Mouse (Mus musculus) MEL (cell line): Measurements from ENCODE around the gene Fuz. TPM values are rescaled to one million over a fixed set of nuclear protein-coding genes. Genes with fewer than 3 reads are reported as not detected.

ENCODE experiments used
- DNase-seq: peaks from one replicate; pipeline ENCODE4 v3.0.0; 2011; ENCODE audit warnings: low read depth, low spot score
- H3K27ac ChIP-seq: 2 replicates; pipeline ENCODE4 v1.5.1; 2012; ENCODE audit warnings: low read depth, mild to moderate bottlenecking, control low read depth, low read length, moderate library complexity; ENCODE audit not compliant: control insufficient read depth
- H3K27me3 ChIP-seq, 2 experiments: fragments of 150-350 bp in 1 of 2; sonication (generic) in 1 of 2; 2 replicates each; pipeline ENCODE4 v1.6.1; 2012; ENCODE audit warnings: low read length in 2 of 2, mild to moderate bottlenecking in 2 of 2, improper control_type of control experiment in 1 of 2, moderate library complexity in 1 of 2; ENCODE audit not compliant: insufficient read depth in 2 of 2, control insufficient read depth in 1 of 2
- H3K36me3 ChIP-seq, 2 experiments: 2 replicates each; pipeline ENCODE4 v1.6.1; 2012 to 2014; ENCODE audit warnings: low read length in 2 of 2, improper control_type of control experiment in 1 of 2, inconsistent platforms in 1 of 2, mild to moderate bottlenecking in 1 of 2; ENCODE audit not compliant: insufficient read depth in 2 of 2, control insufficient read depth in 1 of 2
- H3K4me1 ChIP-seq, 2 experiments: fragments of 150-350 bp in 1 of 2; sonication (generic) in 1 of 2; 2 replicates each; pipeline ENCODE4 v1.6.1; 2012; ENCODE audit warnings: low read length in 2 of 2, improper control_type of control experiment in 1 of 2, mild to moderate bottlenecking in 1 of 2; ENCODE audit not compliant: insufficient read depth in 2 of 2, control insufficient read depth in 1 of 2
- H3K4me3 ChIP-seq, 2 experiments: fragments of 150-350 bp in 1 of 2; sonication (generic) in 1 of 2; 2 replicates each; pipeline ENCODE4 v1.5.1; 2012; ENCODE audit warnings: low read depth in 2 of 2, low read length in 2 of 2, mild to moderate bottlenecking in 2 of 2, moderate library complexity in 2 of 2, control low read depth in 1 of 2, improper control_type of control experiment in 1 of 2; ENCODE audit not compliant: control insufficient read depth in 1 of 2, insufficient read depth in 1 of 2
- H3K79me2 ChIP-seq: 2 replicates; pipeline ENCODE4 v1.6.1; 2012; ENCODE audit warnings: mild to moderate bottlenecking, low read length, moderate library complexity; ENCODE audit not compliant: control insufficient read depth, poor library complexity, insufficient read depth
- H3K9ac ChIP-seq: 2 replicates; pipeline ENCODE4 v1.6.1; 2012; ENCODE audit warnings: low read depth, mild to moderate bottlenecking, control low read depth, low read length, moderate library complexity; ENCODE audit not compliant: control insufficient read depth, poor library complexity, severe bottlenecking
- H3K9me3 ChIP-seq: fragments of 150-350 bp; sonication (generic); replicated peaks from 2 replicates; pipeline ENCODE4 v1.6.1; 2012; ENCODE audit warnings: mild to moderate bottlenecking, low read length, improper control_type of control experiment, moderate library complexity; ENCODE audit not compliant: insufficient read depth
- BHLHE40 ChIP-seq: IDR thresholded peaks from 2 replicates; pipeline ENCODE4 v1.6.1; 2012; ENCODE audit warnings: low read depth, mild to moderate bottlenecking, inconsistent platforms, low read length, improper control_type of control experiment, borderline replicate concordance
- CHD1 ChIP-seq: IDR thresholded peaks from 2 replicates; pipeline ENCODE4 v1.6.1; 2012; ENCODE audit warnings: low read depth, mild to moderate bottlenecking, inconsistent platforms, low read length, improper control_type of control experiment
- CTCF ChIP-seq, 3 experiments: IDR thresholded peaks in 2 of 3; conservative IDR thresholded peaks in 1 of 3; 2 replicates each; pipeline ENCODE4 v1.5.1; 2011 to 2012; ENCODE audit warnings: low read length in 3 of 3, low read depth in 2 of 3, mild to moderate bottlenecking in 2 of 3, improper control_type of control experiment in 1 of 3, inconsistent platforms in 1 of 3, mixed read lengths in 1 of 3, moderate library complexity in 1 of 3; ENCODE audit not compliant: control insufficient read depth in 1 of 3, insufficient read depth in 1 of 3, poor library complexity in 1 of 3, severe bottlenecking in 1 of 3
- MAFK ChIP-seq: IDR thresholded peaks from 2 replicates; pipeline ENCODE4 v1.6.1; 2011; ENCODE audit warnings: low read depth, mild to moderate bottlenecking, low read length, improper control_type of control experiment, borderline replicate concordance
- MAZ ChIP-seq: IDR thresholded peaks from 2 replicates; pipeline ENCODE4 v1.6.1; 2012; ENCODE audit warnings: low read depth, mild to moderate bottlenecking, inconsistent platforms, low read length, improper control_type of control experiment
- MEF2A ChIP-seq: IDR thresholded peaks from 2 replicates; pipeline ENCODE4 v1.6.1; 2014; ENCODE audit warnings: low read depth, mild to moderate bottlenecking, inconsistent platforms, low read length, improper control_type of control experiment; ENCODE audit not compliant: poor library complexity, insufficient replicate concordance, severe bottlenecking; ENCODE audit errors: extremely low read depth
- MYB ChIP-seq: IDR thresholded peaks from 2 replicates; pipeline ENCODE4 v1.6.1; 2011; ENCODE audit warnings: mild to moderate bottlenecking, low read depth, low read length, improper control_type of control experiment
- MYC ChIP-seq: IDR thresholded peaks from 2 replicates; pipeline ENCODE4 v1.6.1; 2011; ENCODE audit warnings: low read depth, mild to moderate bottlenecking, low read length, improper control_type of control experiment, moderate library complexity
- POLR2AphosphoS5 ChIP-seq: IDR thresholded peaks from 2 replicates; pipeline ENCODE4 v1.6.1; 2012; ENCODE audit warnings: low read depth, borderline replicate concordance, mild to moderate bottlenecking, inconsistent platforms, low read length, moderate library complexity, mixed read lengths
- SMC3 ChIP-seq: IDR thresholded peaks from 2 replicates; pipeline ENCODE4 v1.6.1; 2011; ENCODE audit warnings: low read depth, low read length, improper control_type of control experiment
- TAL1 ChIP-seq: IDR thresholded peaks from 2 replicates; pipeline ENCODE4 v1.6.1; 2012; ENCODE audit warnings: mild to moderate bottlenecking, inconsistent platforms, low read length, moderate library complexity, mixed read lengths
- TBP ChIP-seq: IDR thresholded peaks from 2 replicates; pipeline ENCODE4 v1.8.0; 2011; ENCODE audit warnings: low read depth, low read length, improper control_type of control experiment
- TCF12 ChIP-seq: IDR thresholded peaks from 2 replicates; pipeline ENCODE4 v1.6.1; 2014; ENCODE audit warnings: low read depth, mild to moderate bottlenecking, inconsistent platforms, low read length, improper control_type of control experiment, moderate library complexity
- USF1 ChIP-seq: IDR thresholded peaks from 2 replicates; pipeline ENCODE4 v1.6.1; 2014; ENCODE audit warnings: low read depth, mild to moderate bottlenecking, inconsistent platforms, low read length, improper control_type of control experiment, moderate library complexity
- USF2 ChIP-seq, 2 experiments: IDR thresholded peaks; 2 replicates each; pipeline ENCODE4 v1.6.1; 2011 to 2012; ENCODE audit warnings: improper control_type of control experiment in 2 of 2, low read length in 2 of 2, borderline replicate concordance in 1 of 2, inconsistent platforms in 1 of 2, low read depth in 1 of 2, mild to moderate bottlenecking in 1 of 2; ENCODE audit not compliant: insufficient read depth in 1 of 2
- ZMIZ1 ChIP-seq: IDR thresholded peaks from 2 replicates; pipeline ENCODE4 v1.6.1; 2012; ENCODE audit warnings: low read depth, mild to moderate bottlenecking, inconsistent platforms, low read length, improper control_type of control experiment, moderate library complexity
- polyA plus RNA-seq, 2 experiments: library from polyadenylated mRNA; stranded (reverse) in 1 of 2; unstranded in 1 of 2; fragments of >175 nt in 1 of 2; fragments of >200 nt in 1 of 2; gene quantifications; 2 replicates each; pipeline versions ENCODE4 v1.2.1 to v1.2.4; 2012; ENCODE audit warnings: low replicate concordance in 2 of 2, low read depth in 1 of 2; ENCODE audit not compliant: insufficient read length in 2 of 2, insufficient read depth in 1 of 2, missing spikeins in 1 of 2
- total RNA-seq: library from RNA; depleted of rRNA; stranded (reverse); fragments of 300-350 nt; gene quantifications from 2 replicates; pipeline ENCODE4 v1.2.3, GENCODE M21; 2012

Gene Fuz
- total and polyA plus RNA-seq, 3 experiments: 9.4 to 18.1 TPM; not detected in 1

GRCm38 (mm10) chr7:44916881-44917280 lies 21.0 kb downstream of the Fuz start:
- H3K79me2 ChIP-seq: no peaks in the 10 kb centered on the region
- H3K4me3 ChIP-seq: no peak overlapping the region
- no peaks in the 10 kb centered on the region for H3K9me3 ChIP-seq
- H3K36me3 ChIP-seq: peaks cover 0 to 3% of the 10 kb centered on the region in 2 experiments; a peak in 2 of 4 replicates
- no peaks in the 10 kb centered on the region for H3K4me1 ChIP-seq
- TF ChIP-seq ZMIZ1 (no peak), CHD1 (no peak), POLR2AphosphoS5 (no peak), SMC3 (no peak), TCF12 (no peak), CTCF (IDR thresholded peaks at IDR 0.05 in 2 of 3, conservative IDR thresholded peaks at IDR 0.05 in 1 of 3; ENCODE audit: control insufficient read depth in 1 of 3, insufficient read depth in 1 of 3, low read depth in 2 of 3, low read length in 3 of 3, poor library complexity in 1 of 3, severe bottlenecking in 1 of 3) (no peak), MYC (no peak), TAL1 (no peak), USF2 (IDR thresholded peaks at IDR 0.05; ENCODE audit: borderline replicate concordance in 1 of 2, insufficient read depth in 1 of 2, low read depth in 1 of 2, low read length in 2 of 2) (no peak), MAZ (no peak), TBP (no peak), BHLHE40 (no peak), MAFK (no peak)
- no peak for DNase-seq
- H3K27me3 ChIP-seq: no peaks in the 10 kb centered on the region
- no peak overlapping the region for H3K9ac ChIP-seq
- no peak overlapping the region for H3K27ac ChIP-seq

GRCm38 (mm10) chr7:44918219-44918618 lies 22.3 kb downstream of the Fuz start:
- no peak overlapping the region for H3K4me3 ChIP-seq
- H3K9me3 ChIP-seq: no peaks in the 10 kb centered on the region
- no peak overlapping the region for H3K9ac ChIP-seq
- H3K27ac ChIP-seq: no peak overlapping the region
- H3K36me3 ChIP-seq: peaks cover 3% of the 10 kb centered on the region in 2 experiments
- TF ChIP-seq MEF2A: no peak
- no peak for TF ChIP-seq USF1
- TF ChIP-seq MYB: no peak
- H3K79me2 ChIP-seq: no peaks in the 10 kb centered on the region
- DNase-seq: no peak
- no peaks in the 10 kb centered on the region for H3K27me3 ChIP-seq
- H3K4me1 ChIP-seq: peaks cover 0 to 7% of the 10 kb centered on the region in 2 experiments; a peak in 1 of 4 replicates
